Mouse (Mus musculus) heart, adult 18-20 months (tissue): ENCODE results near the gene Dhx58. TPM values are rescaled to one million over a fixed set of nuclear protein-coding genes. Genes with fewer than 3 reads are reported as not detected.

Source experiments
- total RNA-seq, 2 experiments: library from RNA; stranded (reverse); gene quantifications; 2 replicates each; pipeline ENCODE4 v1.2.3; 2021

The Dhx58 gene
- total RNA-seq, 2 experiments from 2014 or later, result 0.60 to 1.0 TPM

Other genes starting within 250 kb of the Dhx58 start
- 1 to 10 TPM; 7.2 to 7.7 TPM for gene Klhl11, start 231.5 kb downstream of the Dhx58 start, total RNA-seq
- 10 to 100 TPM; 35.6 to 80.9 TPM for gene Acly, start 176.3 kb downstream of the Dhx58 start, total RNA-seq
- under 1 TPM; 0.17 to 0.46 TPM for gene Ttc25, start 158.7 kb downstream of the Dhx58 start, total RNA-seq
- 1 to 10 TPM; 6.1 to 7.7 TPM for gene Cnp, start 129.4 kb downstream of the Dhx58 start, total RNA-seq
- 10 to 100 TPM; 48.6 to 50.6 TPM for gene Nkiras2, start 85.0 kb downstream of the Dhx58 start, total RNA-seq
- gene Dnajc7, start 84.1 kb downstream of the Dhx58 start, total RNA-seq, result 100 to 1,000 TPM; 126 to 128 TPM
- under 1 TPM; 0.12 to 0.44 TPM for gene Zfp385c, start 11.8 kb downstream of the Dhx58 start, total RNA-seq
- gene Kat2a, start 8.2 kb upstream of the Dhx58 start, total RNA-seq, result 10 to 100 TPM; 12.2 to 14.7 TPM
- not detected for gene Hspb9, start 9.6 kb upstream of the Dhx58 start, total RNA-seq
- gene Rab5c, start 33.9 kb upstream of the Dhx58 start, total RNA-seq, result 10 to 100 TPM; 53.9 to 59.8 TPM
- not detected for gene Kcnh4, start 55.7 kb upstream of the Dhx58 start, total RNA-seq
- gene Hcrt, start 58.7 kb upstream of the Dhx58 start, total RNA-seq, result not detected
- gene Ghdc, start 66.7 kb upstream of the Dhx58 start, total RNA-seq, result 10 to 100 TPM in 1 of 2 experiments, 1 to 10 TPM in 1; 9.8 to 13.4 TPM
- gene Stat5b, start 146.5 kb upstream of the Dhx58 start, total RNA-seq, result 10 to 100 TPM; 55.0 to 60.1 TPM
- gene Stat5a, start 155.1 kb upstream of the Dhx58 start, total RNA-seq, result 10 to 100 TPM; 17.2 to 23.0 TPM
- gene Stat3, start 235.3 kb upstream of the Dhx58 start, total RNA-seq, result 10 to 100 TPM; 71.8 to 83.2 TPM